Mouse (Mus musculus) gastrocnemius, postnatal 10 days (tissue): ENCODE results near the gene Plscr2. TPM values are rescaled to one million over a fixed set of nuclear protein-coding genes. Genes with fewer than 3 reads are reported as not detected.
"Not testable (repeated sequence)": the region's sequence is repeated elsewhere in the genome, so short reads cannot be mapped to it uniquely, and the experiment has no call there.

Source experiments
- DNase-seq: peaks from one replicate; pipeline ENCODE4 v3.0.0; 2021; ENCODE audit warnings: mixed read lengths
- total RNA-seq, 2 experiments: library from RNA; stranded (reverse); gene quantifications; 2 replicates each; pipeline ENCODE4 v1.2.3; 2021

Gene Plscr2
- total RNA-seq, 2 experiments from 2014 or later = 1.4 to 1.5 TPM

GRCm38 (mm10) chr9:92273956-92274762 lies 1.2 kb upstream of the Plscr2 start:
- no peak for DNase-seq

- DNase-seq = no peak
Observed at GRCm38 (mm10) chr9:92276360-92276759, 958 bp downstream of the Plscr2 start.

GRCm38 (mm10) chr9:92280048-92280447 lies 4.6 kb downstream of the Plscr2 start:
- DNase-seq = no peak

- DNase-seq = no peak
Observed at GRCm38 (mm10) chr9:92282563-92283171, 7.3 kb downstream of the Plscr2 start.

- no peak for DNase-seq
Observed at GRCm38 (mm10) chr9:92289675-92290074, 14.3 kb downstream of the Plscr2 start.

- no peak for DNase-seq
Observed at GRCm38 (mm10) chr9:92292169-92292568, 16.8 kb downstream of the Plscr2 start.

- no peak for DNase-seq
Observed at GRCm38 (mm10) chr9:92292922-92293321, 17.5 kb downstream of the Plscr2 start.

- DNase-seq = no peak
Observed at GRCm38 (mm10) chr9:92293560-92294548, 18.5 kb downstream of the Plscr2 start.

GRCm38 (mm10) chr9:92298288-92298687 lies 22.9 kb downstream of the Plscr2 start:
- DNase-seq = no peak

GRCm38 (mm10) chr9:92301213-92301612 lies 25.8 kb downstream of the Plscr2 start:
- no peak for DNase-seq

- DNase-seq = no peak
Observed at GRCm38 (mm10) chr9:92305075-92305474, 29.7 kb downstream of the Plscr2 start.

- no peak for DNase-seq
Observed at GRCm38 (mm10) chr9:92305620-92306220, 30.3 kb downstream of the Plscr2 start.

GRCm38 (mm10) chr9:92309077-92309476 lies 33.7 kb downstream of the Plscr2 start, which contains the start of gene 1700057G04Rik:
Gene 1700057G04Rik (plus strand): TSS chr9:92309377.
- no peak for DNase-seq

- DNase-seq = no peak
Observed at GRCm38 (mm10) chr9:92316791-92317190, 41.4 kb downstream of the Plscr2 start.

GRCm38 (mm10) chr9:92325936-92326335 lies 50.5 kb downstream of the Plscr2 start:
- not testable (repeated sequence) for DNase-seq

- no peak for DNase-seq
Observed at GRCm38 (mm10) chr9:92326813-92327212, 51.4 kb downstream of the Plscr2 start.

GRCm38 (mm10) chr9:92331383-92331782 lies 56.0 kb downstream of the Plscr2 start:
- DNase-seq = no peak

GRCm38 (mm10) chr9:92334845-92335244 lies 59.4 kb downstream of the Plscr2 start:
- no peak for DNase-seq

- no peak for DNase-seq
Observed at GRCm38 (mm10) chr9:92335277-92335818, 59.9 kb downstream of the Plscr2 start.

GRCm38 (mm10) chr9:92337063-92337462 lies 61.7 kb downstream of the Plscr2 start:
- DNase-seq = no peak

GRCm38 (mm10) chr9:92337661-92338060 lies 62.3 kb downstream of the Plscr2 start:
- DNase-seq = no peak

- DNase-seq = no peak
Observed at GRCm38 (mm10) chr9:92338954-92339353, 63.6 kb downstream of the Plscr2 start.
